Mouse (Mus musculus): ENCODE data around the gene Ulk1. TPM values are rescaled to one million over a fixed set of nuclear protein-coding genes. Genes with fewer than 3 reads are reported as not detected.

The Ulk1 gene
- polyA plus RNA-seq (2015; fragmentation: Nextera tagmentation; extraction: Ambion mirVana) = 7.9 and 8.1 TPM in 2 replicates

- peaks cover 35% of the 10 kb centered on the region for H3K4me1 ChIP-seq (ENCODE audit: insufficient read depth)
- ATAC-seq (peak; percentile 85), DNase-seq (peak; percentile 100)
These were observed at the start of gene Ulk1 for GRCm38 (mm10) chr5:110809667-110810325. TSS of gene Ulk1 (minus strand) at chr5:110810097.

GRCm38 (mm10) chr5:110859013-110859650 lies 49.2 kb upstream of the Ulk1 start:
- DNase-seq = no peak
- H3K4me2 ChIP-seq (ENCODE audit: low read depth, low read length) = 0 out of 2 replicates have a peak overlapping the region, but pooled peaks have one; percentile 26
- TF ChIP-seq CTCF (IDR thresholded peaks at IDR 0.05; ENCODE audit: low read depth) = no peak
- no peak for TF ChIP-seq EP300 (IDR thresholded peaks at IDR 0.05; ENCODE audit: low read depth)
- ATAC-seq = no peak
- H3K9me3 ChIP-seq (ENCODE audit: low read length) = no peaks in the 10 kb centered on the region
- H3K9ac ChIP-seq (replicated peaks) = no peak overlapping the region
- no peaks in the 10 kb centered on the region for H3K4me1 ChIP-seq (ENCODE audit: insufficient read depth)
- H3K27ac ChIP-seq (ENCODE audit: low read depth) = peak overlapping the region; percentile 50; the same call in 1 of the 2 replicates
- peaks cover 34% of the 10 kb centered on the region for H3K36me3 ChIP-seq (replicated peaks; ENCODE audit: insufficient read depth, low read length)
- WGBS (ENCODE audit: insufficient replicate concordance) = 60% methylated on average over 13 of the region's 13 CpGs
- H3K27me3 ChIP-seq (ENCODE audit: insufficient read depth, low read length) = no peaks in the 10 kb centered on the region
- peak overlapping the region; percentile 22; the same call in 1 of the 2 replicates for H3K4me3 ChIP-seq (ENCODE audit: low read depth, low read length)

More at GRCm38 (mm10) chr5:110809667-110810325, at the start of gene Ulk1:
- TF ChIP-seq EP300 (IDR thresholded peaks at IDR 0.05; ENCODE audit: low read depth) (no peak), CTCF (IDR thresholded peaks at IDR 0.05; ENCODE audit: low read depth) (no peak)
- 2% methylated on average over 53 of the region's 80 CpGs for WGBS (ENCODE audit: insufficient replicate concordance)
- Histone ChIP-seq H3K4me3 (ENCODE audit: low read depth, low read length) (peak within 1 kb of the TSS; percentile 82), H3K36me3 (replicated peaks; ENCODE audit: insufficient read depth, low read length) (peaks cover 16% of the 10 kb centered on the region), H3K9ac (replicated peaks) (peak within 1 kb of the TSS; percentile 100), H3K27me3 (ENCODE audit: insufficient read depth, low read length) (no peaks in the 10 kb centered on the region), H3K27ac (ENCODE audit: low read depth) (peak within 1 kb of the TSS; percentile 98), H3K4me2 (ENCODE audit: low read depth, low read length) (peak within 1 kb of the TSS; percentile 85), H3K9me3 (ENCODE audit: low read length) (no peaks in the 10 kb centered on the region)

- Histone ChIP-seq H3K4me1 (ENCODE audit: insufficient read depth) (no peaks in the 10 kb centered on the region), H3K9me3 (ENCODE audit: low read length) (no peaks in the 10 kb centered on the region), H3K36me3 (replicated peaks; ENCODE audit: insufficient read depth, low read length) (peaks cover 22% of the 10 kb centered on the region; the same call in 1 of the 2 replicates), H3K27me3 (ENCODE audit: insufficient read depth, low read length) (no peaks in the 10 kb centered on the region), H3K4me3 (ENCODE audit: low read depth, low read length) (no peak overlapping the region), H3K27ac (ENCODE audit: low read depth) (no peak overlapping the region), H3K4me2 (ENCODE audit: low read depth, low read length) (no peak overlapping the region), H3K9ac (replicated peaks) (no peak overlapping the region)
- ATAC-seq = no peak
- WGBS (ENCODE audit: insufficient replicate concordance) = 82% methylated on average over 5 of the region's 5 CpGs
- no peak for DNase-seq
- TF ChIP-seq CTCF (IDR thresholded peaks at IDR 0.05; ENCODE audit: low read depth) (no peak), EP300 (IDR thresholded peaks at IDR 0.05; ENCODE audit: low read depth) (no peak)
These were observed 47.2 kb upstream of the Ulk1 start for GRCm38 (mm10) chr5:110857091-110857490.

GRCm38 (mm10) chr5:110852990-110853389 lies 43.1 kb upstream of the Ulk1 start:
- Histone ChIP-seq H3K4me2 (ENCODE audit: low read depth, low read length) (no peak overlapping the region), H3K9ac (replicated peaks) (no peak overlapping the region), H3K27ac (ENCODE audit: low read depth) (no peak overlapping the region), H3K4me1 (ENCODE audit: insufficient read depth) (no peaks in the 10 kb centered on the region), H3K36me3 (replicated peaks; ENCODE audit: insufficient read depth, low read length) (peaks cover 36% of the 10 kb centered on the region), H3K9me3 (ENCODE audit: low read length) (no peaks in the 10 kb centered on the region), H3K4me3 (ENCODE audit: low read depth, low read length) (no peak overlapping the region), H3K27me3 (ENCODE audit: insufficient read depth, low read length) (no peaks in the 10 kb centered on the region)
- ATAC-seq (no peak), DNase-seq (no peak)
- 74% methylated on average over 1 of the region's 1 CpGs for WGBS (ENCODE audit: insufficient replicate concordance)
- no peak for TF ChIP-seq EP300 (IDR thresholded peaks at IDR 0.05; ENCODE audit: low read depth)
- peak; percentile 50 for TF ChIP-seq CTCF (IDR thresholded peaks at IDR 0.05; ENCODE audit: low read depth)

- Histone ChIP-seq H3K9ac (replicated peaks) (peak overlapping the region; percentile 51), H3K4me3 (ENCODE audit: low read depth, low read length) (peak overlapping the region; percentile 91), H3K27ac (ENCODE audit: low read depth) (peak overlapping the region; percentile 34; the same call in 1 of the 2 replicates), H3K4me1 (ENCODE audit: insufficient read depth) (peaks cover 9% of the 10 kb centered on the region), H3K9me3 (ENCODE audit: low read length) (no peaks in the 10 kb centered on the region), H3K36me3 (replicated peaks; ENCODE audit: insufficient read depth, low read length) (peaks cover 22% of the 10 kb centered on the region), H3K4me2 (ENCODE audit: low read depth, low read length) (peak overlapping the region; percentile 93), H3K27me3 (ENCODE audit: insufficient read depth, low read length) (no peaks in the 10 kb centered on the region)
- TF ChIP-seq EP300 (IDR thresholded peaks at IDR 0.05; ENCODE audit: low read depth) (no peak), CTCF (IDR thresholded peaks at IDR 0.05; ENCODE audit: low read depth) (peak; percentile 10; the same call in 1 of the 2 replicates)
- 73% methylated on average over 14 of the region's 14 CpGs for WGBS (ENCODE audit: insufficient replicate concordance)
- DNase-seq (no peak), ATAC-seq (no peak)
These were observed 31.4 kb upstream of the Ulk1 start for GRCm38 (mm10) chr5:110841046-110841862.
